Mouse (Mus musculus): Measurements from ENCODE around the gene Gm11634. TPM values are rescaled to one million over a fixed set of nuclear protein-coding genes. Genes with fewer than 3 reads are reported as not detected.
A peak's percentile ranks its signal among the peaks of the same experiment; 100 is the strongest.
"Not testable (repeated sequence)": the region's sequence is repeated elsewhere in the genome, so short reads cannot be mapped to it uniquely, and the experiment has no call there.

Gene Gm11634
- polyA plus RNA-seq, 1 experiment from 2014 or later: not detected

GRCm38 (mm10) chr11:101604531-101605453 is 5.7 kb upstream of the Gm11634 start:
- H3K27ac ChIP-seq (ENCODE audit: low read depth, low read length): peak overlapping the region; percentile 3; the same call in 1 of the 2 replicates
- H3K9ac ChIP-seq (ENCODE audit: low read depth, low read length): peak overlapping the region; percentile 44; the same call in 1 of the 2 replicates
- H3K4me3 ChIP-seq (ENCODE audit: low read length): peak overlapping the region; percentile 37
- H3K4me2 ChIP-seq (ENCODE audit: low read length): peak overlapping the region; percentile 55
- not testable (repeated sequence) for H3K9me3 ChIP-seq (ENCODE audit: control insufficient read depth, low read length); H3K27me3 ChIP-seq (replicated peaks; ENCODE audit: control insufficient read depth, insufficient read depth, low read length); H3K36me3 ChIP-seq (ENCODE audit: control insufficient read depth, insufficient read depth, low read length); H3K4me1 ChIP-seq (ENCODE audit: control insufficient read depth, insufficient read depth, low read depth, low read length)
- 1% methylated on average over 30 of the region's 30 CpGs for WGBS
- peak; percentile 85 for ATAC-seq

GRCm38 (mm10) chr11:101604116-101604515 is 5.1 kb upstream of the Gm11634 start:
- Histone ChIP-seq H3K4me1 (ENCODE audit: control insufficient read depth, insufficient read depth, low read depth, low read length) (no peaks in the 10 kb centered on the region), H3K4me2 (ENCODE audit: low read length) (peak overlapping the region; percentile 55), H3K9me3 (ENCODE audit: control insufficient read depth, low read length) (no peaks in the 10 kb centered on the region), H3K9ac (ENCODE audit: low read depth, low read length) (peak overlapping the region; percentile 44; the same call in 1 of the 2 replicates), H3K4me3 (ENCODE audit: low read length) (peak overlapping the region; percentile 37), H3K36me3 (ENCODE audit: control insufficient read depth, insufficient read depth, low read length) (no peaks in the 10 kb centered on the region), H3K27ac (ENCODE audit: low read depth, low read length) (no peak overlapping the region), H3K27me3 (replicated peaks; ENCODE audit: control insufficient read depth, insufficient read depth, low read length) (no peaks in the 10 kb centered on the region; the same call in 1 of the 2 replicates)
- 3% methylated on average over 3 of the region's 3 CpGs for WGBS
- ATAC-seq: no peak; the same call in 1 of the 2 replicates

GRCm38 (mm10) chr11:101602491-101602890 is 3.4 kb upstream of the Gm11634 start:
- H3K9me3 ChIP-seq (ENCODE audit: control insufficient read depth, low read length): no peaks in the 10 kb centered on the region

GRCm38 (mm10) chr11:101589989-101590624 is 8.9 kb downstream of the Gm11634 start:
- no peak overlapping the region for H3K4me3 ChIP-seq (ENCODE audit: low read length)
- ATAC-seq: no peak
- H3K27ac ChIP-seq (ENCODE audit: low read depth, low read length): no peak overlapping the region
- no peak overlapping the region for H3K9ac ChIP-seq (ENCODE audit: low read depth, low read length)
- H3K36me3 ChIP-seq (ENCODE audit: control insufficient read depth, insufficient read depth, low read length): no peaks in the 10 kb centered on the region
- no peaks in the 10 kb centered on the region for H3K27me3 ChIP-seq (replicated peaks; ENCODE audit: control insufficient read depth, insufficient read depth, low read length)
- H3K4me1 ChIP-seq (ENCODE audit: control insufficient read depth, insufficient read depth, low read depth, low read length): no peaks in the 10 kb centered on the region
- WGBS: 77% methylated on average over 12 of the region's 12 CpGs
- H3K9me3 ChIP-seq (ENCODE audit: control insufficient read depth, low read length): no peaks in the 10 kb centered on the region
- H3K4me2 ChIP-seq (ENCODE audit: low read length): no peak overlapping the region

More at GRCm38 (mm10) chr11:101602491-101602890, 3.4 kb upstream of the Gm11634 start:
- no peak overlapping the region for H3K9ac ChIP-seq (ENCODE audit: low read depth, low read length)
- H3K27ac ChIP-seq (ENCODE audit: low read depth, low read length): no peak overlapping the region
- no peaks in the 10 kb centered on the region for H3K4me1 ChIP-seq (ENCODE audit: control insufficient read depth, insufficient read depth, low read depth, low read length)
- no peaks in the 10 kb centered on the region for H3K36me3 ChIP-seq (ENCODE audit: control insufficient read depth, insufficient read depth, low read length)
- no peaks in the 10 kb centered on the region; the same call in 1 of the 2 replicates for H3K27me3 ChIP-seq (replicated peaks; ENCODE audit: control insufficient read depth, insufficient read depth, low read length)
- H3K4me3 ChIP-seq (ENCODE audit: low read length): no peak overlapping the region
- no peak overlapping the region for H3K4me2 ChIP-seq (ENCODE audit: low read length)
- 17% methylated on average over 3 of the region's 3 CpGs for WGBS
- no peak for ATAC-seq

- 34% methylated on average over 5 of the region's 5 CpGs for WGBS
- Histone ChIP-seq H3K36me3 (ENCODE audit: control insufficient read depth, insufficient read depth, low read length) (no peaks in the 10 kb centered on the region), H3K4me3 (ENCODE audit: low read length) (no peak overlapping the region), H3K27ac (ENCODE audit: low read depth, low read length) (no peak overlapping the region), H3K9me3 (ENCODE audit: control insufficient read depth, low read length) (no peaks in the 10 kb centered on the region), H3K4me2 (ENCODE audit: low read length) (no peak overlapping the region), H3K27me3 (replicated peaks; ENCODE audit: control insufficient read depth, insufficient read depth, low read length) (no peaks in the 10 kb centered on the region), H3K4me1 (ENCODE audit: control insufficient read depth, insufficient read depth, low read depth, low read length) (no peaks in the 10 kb centered on the region), H3K9ac (ENCODE audit: low read depth, low read length) (no peak overlapping the region)
- ATAC-seq: no peak
Observed at GRCm38 (mm10) chr11:101589444-101589843, 9.6 kb downstream of the Gm11634 start.

GRCm38 (mm10) chr11:101588868-101589267 is 10.2 kb downstream of the Gm11634 start:
- 93% methylated on average over 7 of the region's 7 CpGs for whole genome bisulfite sequencing
- Histone ChIP-seq H3K9ac (ENCODE audit: low read depth, low read length) (no peak overlapping the region), H3K4me3 (ENCODE audit: low read length) (no peak overlapping the region), H3K36me3 (ENCODE audit: control insufficient read depth, insufficient read depth, low read length) (no peaks in the 10 kb centered on the region), H3K27me3 (replicated peaks; ENCODE audit: control insufficient read depth, insufficient read depth, low read length) (no peaks in the 10 kb centered on the region), H3K4me2 (ENCODE audit: low read length) (no peak overlapping the region), H3K4me1 (ENCODE audit: control insufficient read depth, insufficient read depth, low read depth, low read length) (no peaks in the 10 kb centered on the region), H3K9me3 (ENCODE audit: control insufficient read depth, low read length) (no peaks in the 10 kb centered on the region), H3K27ac (ENCODE audit: low read depth, low read length) (no peak overlapping the region)
- no peak for ATAC-seq

- Histone ChIP-seq H3K9ac (ENCODE audit: low read depth, low read length) (no peak overlapping the region), H3K27ac (ENCODE audit: low read depth, low read length) (no peak overlapping the region), H3K4me2 (ENCODE audit: low read length) (no peak overlapping the region), H3K4me1 (ENCODE audit: control insufficient read depth, insufficient read depth, low read depth, low read length) (no peaks in the 10 kb centered on the region), H3K4me3 (ENCODE audit: low read length) (no peak overlapping the region), H3K36me3 (ENCODE audit: control insufficient read depth, insufficient read depth, low read length) (no peaks in the 10 kb centered on the region), H3K9me3 (ENCODE audit: control insufficient read depth, low read length) (no peaks in the 10 kb centered on the region), H3K27me3 (replicated peaks; ENCODE audit: control insufficient read depth, insufficient read depth, low read length) (no peaks in the 10 kb centered on the region)
- WGBS: 91% methylated on average over 10 of the region's 10 CpGs
- ATAC-seq: no peak
Observed at GRCm38 (mm10) chr11:101587676-101588075, 11.4 kb downstream of the Gm11634 start.

- Histone ChIP-seq H3K36me3 (ENCODE audit: control insufficient read depth, insufficient read depth, low read length) (no peaks in the 10 kb centered on the region; the same call in 1 of the 2 replicates), H3K27me3 (replicated peaks; ENCODE audit: control insufficient read depth, insufficient read depth, low read length) (no peaks in the 10 kb centered on the region), H3K27ac (ENCODE audit: low read depth, low read length) (no peak overlapping the region), H3K4me2 (ENCODE audit: low read length) (no peak overlapping the region), H3K9ac (ENCODE audit: low read depth, low read length) (no peak overlapping the region), H3K4me3 (ENCODE audit: low read length) (no peak overlapping the region), H3K4me1 (ENCODE audit: control insufficient read depth, insufficient read depth, low read depth, low read length) (no peaks in the 10 kb centered on the region), H3K9me3 (ENCODE audit: control insufficient read depth, low read length) (no peaks in the 10 kb centered on the region)
- no peak for ATAC-seq
- 84% methylated on average over 4 of the region's 4 CpGs for WGBS
Observed at GRCm38 (mm10) chr11:101585805-101586204, 13.3 kb downstream of the Gm11634 start.

- not testable (repeated sequence) for H3K27me3 ChIP-seq (replicated peaks; ENCODE audit: control insufficient read depth, insufficient read depth, low read length); H3K36me3 ChIP-seq (ENCODE audit: control insufficient read depth, insufficient read depth, low read length); H3K4me3 ChIP-seq (ENCODE audit: low read length); H3K4me1 ChIP-seq (ENCODE audit: control insufficient read depth, insufficient read depth, low read depth, low read length); H3K4me2 ChIP-seq (ENCODE audit: low read length); ATAC-seq; H3K9ac ChIP-seq (ENCODE audit: low read depth, low read length); H3K9me3 ChIP-seq (ENCODE audit: control insufficient read depth, low read length); H3K27ac ChIP-seq (ENCODE audit: low read depth, low read length)
- WGBS: 100% methylated on average over 1 of the region's 1 CpGs
Observed at GRCm38 (mm10) chr11:101585031-101585430, 14.0 kb downstream of the Gm11634 start.
